Mouse (Mus musculus): ENCODE results near the gene Fam184a.

- TF ChIP-seq CTCF (IDR thresholded peaks at IDR 0.05; ENCODE audit: low read depth, low read length) (no peak), POLR2A (IDR thresholded peaks at IDR 0.05; ENCODE audit: borderline replicate concordance, low read depth, low read length) (no peak)
Observed at GRCm38 (mm10) chr10:53634160-53634559, 116.8 kb downstream of the Fam184a start.

Data from bone marrow macrophage, adult 2 months (primary cell).